Mouse (Mus musculus): ENCODE measurements around the gene Ralgps1. TPM values are rescaled to one million over a fixed set of nuclear protein-coding genes. Genes with fewer than 3 reads are reported as not detected.

Ralgps1 gene
- polyA plus RNA-seq, 1 experiment, result 1.1 TPM

GRCm38 (mm10) chr2:33186505-33186904 is 184.8 kb downstream of the Ralgps1 start:
- peaks cover 29% of the 10 kb centered on the region for H3K4me1 ChIP-seq (ENCODE audit: control insufficient read depth, insufficient read depth, insufficient read length, low read length)
- 0 out of 2 replicates have a peak overlapping the region, but pooled peaks have one; percentile 8 for H3K27ac ChIP-seq (replicated peaks; ENCODE audit: low read depth, low read length)
- H3K4me3 ChIP-seq (ENCODE audit: insufficient read depth, low read depth, low read length), result no peak overlapping the region

GRCm38 (mm10) chr2:33185258-33185657 is 186.0 kb downstream of the Ralgps1 start:
- no peak overlapping the region for H3K4me3 ChIP-seq (ENCODE audit: insufficient read depth, low read depth, low read length)
- H3K4me1 ChIP-seq (ENCODE audit: control insufficient read depth, insufficient read depth, insufficient read length, low read length), result peaks cover 29% of the 10 kb centered on the region
- peak overlapping the region; percentile 17; the same call in 1 of the 2 replicates for H3K27ac ChIP-seq (replicated peaks; ENCODE audit: low read depth, low read length)

GRCm38 (mm10) chr2:33184641-33185040 is 186.6 kb downstream of the Ralgps1 start:
- H3K27ac ChIP-seq (replicated peaks; ENCODE audit: low read depth, low read length), result peak overlapping the region; percentile 17; the same call in 1 of the 2 replicates
- H3K4me3 ChIP-seq (ENCODE audit: insufficient read depth, low read depth, low read length), result no peak overlapping the region

GRCm38 (mm10) chr2:33183321-33183720 is 188.0 kb downstream of the Ralgps1 start:
- H3K27ac ChIP-seq (replicated peaks; ENCODE audit: low read depth, low read length), result no peak overlapping the region
- no peak overlapping the region for H3K4me3 ChIP-seq (ENCODE audit: insufficient read depth, low read depth, low read length)
- H3K4me1 ChIP-seq (ENCODE audit: control insufficient read depth, insufficient read depth, insufficient read length, low read length), result peaks cover 15% of the 10 kb centered on the region

More at GRCm38 (mm10) chr2:33184641-33185040, 186.6 kb downstream of the Ralgps1 start:
- peaks cover 27% of the 10 kb centered on the region for H3K4me1 ChIP-seq (ENCODE audit: control insufficient read depth, insufficient read depth, insufficient read length, low read length)

- H3K27ac ChIP-seq (replicated peaks; ENCODE audit: low read depth, low read length), result peak overlapping the region; percentile 58
- no peak overlapping the region for H3K4me3 ChIP-seq (ENCODE audit: insufficient read depth, low read depth, low read length)
- H3K4me1 ChIP-seq (ENCODE audit: control insufficient read depth, insufficient read depth, insufficient read length, low read length), result peaks cover 13% of the 10 kb centered on the region
These were observed 191.2 kb downstream of the Ralgps1 start for GRCm38 (mm10) chr2:33179930-33180630.

- Histone ChIP-seq H3K4me1 (ENCODE audit: control insufficient read depth, insufficient read depth, insufficient read length, low read length) (peaks cover 10% of the 10 kb centered on the region), H3K4me3 (ENCODE audit: insufficient read depth, low read depth, low read length) (no peak overlapping the region), H3K27ac (replicated peaks; ENCODE audit: low read depth, low read length) (peak overlapping the region; percentile 58)
These were observed 191.9 kb downstream of the Ralgps1 start for GRCm38 (mm10) chr2:33179171-33179929.

GRCm38 (mm10) chr2:33178243-33178932 is 192.9 kb downstream of the Ralgps1 start:
- Histone ChIP-seq H3K27ac (replicated peaks; ENCODE audit: low read depth, low read length) (no peak overlapping the region), H3K4me3 (ENCODE audit: insufficient read depth, low read depth, low read length) (no peak overlapping the region), H3K4me1 (ENCODE audit: control insufficient read depth, insufficient read depth, insufficient read length, low read length) (peaks cover 9% of the 10 kb centered on the region)

- Histone ChIP-seq H3K4me3 (ENCODE audit: insufficient read depth, low read depth, low read length) (no peak overlapping the region), H3K4me1 (ENCODE audit: control insufficient read depth, insufficient read depth, insufficient read length, low read length) (peaks cover 9% of the 10 kb centered on the region), H3K27ac (replicated peaks; ENCODE audit: low read depth, low read length) (0 out of 2 replicates have a peak overlapping the region, but pooled peaks have one; percentile 8)
These were observed 193.6 kb downstream of the Ralgps1 start for GRCm38 (mm10) chr2:33177443-33178242.

GRCm38 (mm10) chr2:33176921-33177320 is 194.4 kb downstream of the Ralgps1 start:
- 0 out of 2 replicates have a peak overlapping the region, but pooled peaks have one; percentile 8 for H3K27ac ChIP-seq (replicated peaks; ENCODE audit: low read depth, low read length)
- peaks cover 9% of the 10 kb centered on the region for H3K4me1 ChIP-seq (ENCODE audit: control insufficient read depth, insufficient read depth, insufficient read length, low read length)
- no peak overlapping the region for H3K4me3 ChIP-seq (ENCODE audit: insufficient read depth, low read depth, low read length)

GRCm38 (mm10) chr2:33176516-33176915 is 194.8 kb downstream of the Ralgps1 start:
- Histone ChIP-seq H3K4me3 (ENCODE audit: insufficient read depth, low read depth, low read length) (no peak overlapping the region), H3K27ac (replicated peaks; ENCODE audit: low read depth, low read length) (no peak overlapping the region), H3K4me1 (ENCODE audit: control insufficient read depth, insufficient read depth, insufficient read length, low read length) (peaks cover 9% of the 10 kb centered on the region)

- H3K4me1 ChIP-seq (ENCODE audit: control insufficient read depth, insufficient read depth, insufficient read length, low read length), result peaks cover 9% of the 10 kb centered on the region
- H3K27ac ChIP-seq (replicated peaks; ENCODE audit: low read depth, low read length), result no peak overlapping the region
- H3K4me3 ChIP-seq (ENCODE audit: insufficient read depth, low read depth, low read length), result no peak overlapping the region
These were observed 197.6 kb downstream of the Ralgps1 start for GRCm38 (mm10) chr2:33173686-33174085.

GRCm38 (mm10) chr2:33173126-33173525 is 198.2 kb downstream of the Ralgps1 start:
- no peak overlapping the region for H3K27ac ChIP-seq (replicated peaks; ENCODE audit: low read depth, low read length)
- no peak overlapping the region for H3K4me3 ChIP-seq (ENCODE audit: insufficient read depth, low read depth, low read length)
- H3K4me1 ChIP-seq (ENCODE audit: control insufficient read depth, insufficient read depth, insufficient read length, low read length), result peaks cover 9% of the 10 kb centered on the region

GRCm38 (mm10) chr2:33170777-33171565 is 200.3 kb downstream of the Ralgps1 start:
- no peak overlapping the region for H3K27ac ChIP-seq (replicated peaks; ENCODE audit: low read depth, low read length)
- H3K4me1 ChIP-seq (ENCODE audit: control insufficient read depth, insufficient read depth, insufficient read length, low read length), result no peaks in the 10 kb centered on the region

GRCm38 (mm10) chr2:33169445-33169844 is 201.8 kb downstream of the Ralgps1 start:
- peaks cover 11% of the 10 kb centered on the region for H3K4me1 ChIP-seq (ENCODE audit: control insufficient read depth, insufficient read depth, insufficient read length, low read length)
- no peak overlapping the region for H3K4me3 ChIP-seq (ENCODE audit: insufficient read depth, low read depth, low read length)
- H3K27ac ChIP-seq (replicated peaks; ENCODE audit: low read depth, low read length), result no peak overlapping the region

More at GRCm38 (mm10) chr2:33170777-33171565, 200.3 kb downstream of the Ralgps1 start:
- H3K4me3 ChIP-seq (ENCODE audit: insufficient read depth, low read depth, low read length), result no peak overlapping the region

Data from brown adipose tissue, adult 24 weeks (tissue).